Mouse (Mus musculus) heart, embryonic 13.5 days (tissue): Measurements from ENCODE around the gene Zbtb34. TPM values are rescaled to one million over a fixed set of nuclear protein-coding genes. Genes with fewer than 3 reads are reported as not detected.

ENCODE experiments used
- ATAC-seq: fragments of 200-750 bp; cut with Nextera tagmentation; 2 replicates; pipeline ENCODE4 v1.8.0; 2017; ENCODE audit warnings: moderate TSS enrichment; ENCODE audit not compliant: insufficient number of reproducible peaks, low FRiP score, low TSS enrichment; ENCODE audit errors: extremely low read depth
- H3K27ac ChIP-seq: fragments of 300-500 bp; sonication (generic); replicated peaks from 2 replicates; pipeline ENCODE4 v1.5.1; 2015; ENCODE audit warnings: moderate library complexity, mild to moderate bottlenecking, inconsistent platforms
- H3K27me3 ChIP-seq: fragments of 300-500 bp; sonication (generic); replicated peaks from 2 replicates; pipeline ENCODE4 v1.6.1; 2015; ENCODE audit warnings: mild to moderate bottlenecking, inconsistent platforms
- H3K36me3 ChIP-seq: fragments of 300-500 bp; sonication (generic); 2 replicates; pipeline ENCODE4 v1.6.1; 2015; ENCODE audit warnings: mild to moderate bottlenecking, inconsistent platforms
- H3K4me1 ChIP-seq: fragments of 300-500 bp; sonication (generic); 2 replicates; pipeline ENCODE4 v1.6.1; 2015; ENCODE audit warnings: inconsistent platforms
- H3K4me2 ChIP-seq: fragments of 300-500 bp; sonication (generic); 2 replicates; pipeline ENCODE4 v1.6.1; 2015; ENCODE audit warnings: inconsistent platforms, mild to moderate bottlenecking, moderate library complexity
- H3K4me3 ChIP-seq: fragments of 300-500 bp; sonication (generic); 2 replicates; pipeline ENCODE4 v1.5.1; 2015; ENCODE audit warnings: moderate library complexity, mild to moderate bottlenecking, inconsistent platforms
- H3K9ac ChIP-seq: fragments of 300-500 bp; sonication (generic); 2 replicates; pipeline ENCODE4 v1.6.1; 2015; ENCODE audit warnings: inconsistent platforms, mild to moderate bottlenecking, moderate library complexity
- H3K9me3 ChIP-seq: fragments of 300-500 bp; sonication (generic); 2 replicates; pipeline ENCODE4 v1.6.1; 2016; ENCODE audit warnings: inconsistent platforms
- WGBS: fragments of 180-500 bp; shearing (Covaris S2); methylation state at CpG from one replicate; pipeline ENCODE4 v1.1.7; 2015; ENCODE audit warnings: mixed read lengths; 5-methylcytosine and 5-hydroxymethylcytosine counted together
- polyA plus RNA-seq: library from polyadenylated mRNA; unstranded; fragments of >200 nt; fragmentation: Nextera tagmentation; extraction: Ambion mirVana; gene quantifications from 2 replicates; pipeline ENCODE4 v1.2.1, GENCODE M21; 2015

The Zbtb34 gene
- polyA plus RNA-seq, 1 experiment from 2014 or later: 3.5 TPM

DNA sequence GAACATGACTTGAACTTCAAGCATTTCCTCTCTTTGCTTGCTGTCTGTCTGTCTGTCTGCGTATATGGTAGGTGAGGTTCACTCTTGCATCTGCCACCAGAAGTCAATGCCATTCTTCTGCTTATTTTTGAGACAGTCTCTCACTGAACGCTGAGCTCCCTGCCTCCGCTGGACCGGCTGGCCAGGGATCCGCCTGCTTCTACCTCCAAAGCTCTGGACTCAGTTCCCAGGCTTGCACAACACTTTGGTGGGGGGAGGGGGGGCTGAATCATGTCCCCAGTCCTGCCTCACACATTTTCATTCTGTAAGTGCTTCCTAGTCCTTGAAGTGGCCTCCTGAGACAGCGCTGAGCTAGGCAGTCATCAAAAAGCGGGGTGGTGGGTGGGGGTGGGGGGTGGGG lies 32.0 kb downstream of the Zbtb34 start:
- H3K4me1 ChIP-seq: peaks cover 7% of the 10 kb centered on the region; the same call in 1 of the 2 replicates
- H3K4me3 ChIP-seq: no peak overlapping the region
- no peaks in the 10 kb centered on the region for H3K27me3 ChIP-seq
- no peak for ATAC-seq
- no peaks in the 10 kb centered on the region for H3K36me3 ChIP-seq
- H3K9me3 ChIP-seq: no peaks in the 10 kb centered on the region
- H3K4me2 ChIP-seq: no peak overlapping the region
- 76% methylated on average over 7 of the region's 7 CpGs for WGBS
- H3K9ac ChIP-seq: no peak overlapping the region
- no peak overlapping the region for H3K27ac ChIP-seq

- H3K4me3 ChIP-seq: no peak overlapping the region
- no peak for ATAC-seq
- no peaks in the 10 kb centered on the region for H3K4me1 ChIP-seq
- H3K4me2 ChIP-seq: no peak overlapping the region
- no peak overlapping the region for H3K9ac ChIP-seq
- no peak overlapping the region for H3K27ac ChIP-seq
- no peaks in the 10 kb centered on the region for H3K36me3 ChIP-seq
- 59% methylated on average over 4 of the region's 4 CpGs for WGBS
- H3K9me3 ChIP-seq: no peaks in the 10 kb centered on the region
- H3K27me3 ChIP-seq: no peaks in the 10 kb centered on the region
Measured at GRCm38 (mm10) chr2:33397036-33397435, 34.1 kb downstream of the Zbtb34 start.

GRCm38 (mm10) chr2:33395053-33395452 lies 36.1 kb downstream of the Zbtb34 start:
- H3K4me2 ChIP-seq: no peak overlapping the region
- H3K27me3 ChIP-seq: no peaks in the 10 kb centered on the region
- ATAC-seq: no peak
- no peak overlapping the region for H3K27ac ChIP-seq
- no peaks in the 10 kb centered on the region for H3K36me3 ChIP-seq
- no peak overlapping the region for H3K4me3 ChIP-seq
- 85% methylated on average over 2 of the region's 2 CpGs for WGBS
- no peak overlapping the region for H3K9ac ChIP-seq
- no peaks in the 10 kb centered on the region for H3K4me1 ChIP-seq
- peaks cover 1% of the 10 kb centered on the region; the same call in 1 of the 2 replicates for H3K9me3 ChIP-seq

DNA sequence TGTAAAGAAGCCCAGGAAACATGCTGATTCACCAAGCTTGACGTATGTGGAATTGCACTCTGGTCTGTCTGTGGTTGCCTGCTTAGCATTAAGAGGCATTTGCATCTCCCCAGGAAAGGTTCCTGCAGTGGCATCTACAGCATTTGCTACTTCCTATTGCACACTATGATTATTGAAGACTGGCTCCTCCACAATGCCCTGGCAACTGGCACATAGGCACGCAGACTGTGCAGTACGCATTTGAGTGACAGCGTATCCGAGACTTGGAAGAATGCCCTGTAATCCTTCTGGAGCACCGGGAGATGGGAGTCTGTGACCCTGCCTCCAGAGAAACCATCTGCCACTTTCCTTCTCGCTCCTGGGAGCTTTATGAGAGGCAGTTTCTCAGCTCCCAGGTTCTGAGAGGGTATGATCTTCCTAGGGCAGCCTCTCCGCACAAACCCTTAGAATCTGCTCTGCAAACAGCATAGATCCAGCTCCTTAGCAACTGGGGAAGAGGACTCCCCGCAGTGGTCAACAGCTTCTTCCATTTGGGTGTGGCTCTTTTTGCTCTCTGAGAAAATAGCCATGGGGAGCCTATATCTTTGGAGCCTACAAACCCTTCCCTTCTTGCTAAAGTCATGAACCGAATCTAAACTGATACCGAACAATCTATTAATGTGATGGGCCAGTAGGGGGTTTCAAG lies 37.0 kb downstream of the Zbtb34 start:
- no peak overlapping the region for H3K27ac ChIP-seq
- 69% methylated on average over 11 of the region's 11 CpGs for WGBS
- H3K4me2 ChIP-seq: no peak overlapping the region
- no peaks in the 10 kb centered on the region for H3K27me3 ChIP-seq
- H3K9ac ChIP-seq: no peak overlapping the region
- H3K9me3 ChIP-seq: peaks cover 9% of the 10 kb centered on the region
- ATAC-seq: no peak
- no peaks in the 10 kb centered on the region for H3K36me3 ChIP-seq
- H3K4me1 ChIP-seq: no peaks in the 10 kb centered on the region
- H3K4me3 ChIP-seq: no peak overlapping the region

DNA sequence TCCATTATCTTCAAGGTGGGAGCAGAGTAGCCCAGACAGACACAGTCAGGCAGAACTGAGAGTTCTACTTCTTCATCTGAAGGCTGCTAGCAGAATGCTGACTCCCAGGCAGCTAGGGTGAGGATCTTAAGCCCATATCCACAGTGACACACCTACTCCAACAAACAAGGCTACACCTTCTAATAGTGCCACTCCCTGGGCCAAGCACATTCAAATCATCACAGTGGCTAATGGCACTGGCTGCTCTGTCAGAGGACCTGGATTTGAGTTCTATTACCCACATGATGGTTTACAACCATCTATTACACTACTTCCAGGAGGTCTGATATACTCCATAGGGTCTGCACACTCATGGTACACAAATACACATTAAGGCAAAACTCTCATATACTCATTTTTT lies 38.1 kb downstream of the Zbtb34 start:
- Histone ChIP-seq H3K9ac (no peak overlapping the region), H3K4me3 (no peak overlapping the region), H3K9me3 (peaks cover 9% of the 10 kb centered on the region), H3K36me3 (no peaks in the 10 kb centered on the region), H3K27me3 (no peaks in the 10 kb centered on the region), H3K27ac (no peak overlapping the region), H3K4me2 (no peak overlapping the region), H3K4me1 (no peaks in the 10 kb centered on the region)
- no peak for ATAC-seq

DNA sequence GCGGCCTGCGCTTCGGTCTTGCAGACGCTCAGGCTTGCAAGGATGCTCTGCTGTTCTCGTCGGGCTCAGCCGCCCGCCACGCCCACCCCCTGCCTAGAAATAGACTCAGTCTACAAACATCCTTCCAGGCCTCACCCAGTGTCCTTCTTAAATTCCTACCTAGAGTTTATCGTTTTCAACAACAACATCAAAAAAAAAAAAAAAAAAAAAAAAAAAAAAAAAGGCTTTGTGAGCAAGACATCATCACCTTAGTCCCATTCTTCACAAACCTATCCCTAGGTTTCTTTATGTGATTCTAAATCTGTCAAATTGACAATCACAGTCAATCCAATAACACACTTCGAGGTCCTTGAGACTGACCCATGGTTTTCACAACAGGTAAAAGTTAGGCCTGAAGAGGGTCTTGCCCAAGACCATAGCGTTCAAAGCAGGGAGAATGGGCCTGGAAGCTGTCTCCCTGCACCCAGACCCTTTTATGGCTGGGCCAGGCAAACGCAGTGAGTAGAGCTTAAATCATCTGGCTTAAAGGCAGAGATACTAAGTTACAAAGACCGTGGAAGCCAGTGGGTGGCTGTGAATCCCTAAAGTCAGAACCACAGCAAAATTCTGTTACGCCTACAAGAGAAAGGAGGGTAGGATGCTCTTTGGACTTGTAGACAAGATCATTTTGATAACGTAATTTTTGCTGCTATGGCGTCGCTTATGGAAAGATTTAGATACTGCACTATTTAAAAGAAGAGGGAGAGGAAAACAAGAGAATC lies 59.3 kb downstream of the Zbtb34 start:
- peak overlapping the region; percentile 85 for H3K4me2 ChIP-seq
- no peak for ATAC-seq
- H3K4me1 ChIP-seq: peaks cover 14% of the 10 kb centered on the region
- no peak overlapping the region for H3K27ac ChIP-seq
- no peaks in the 10 kb centered on the region for H3K27me3 ChIP-seq
- H3K36me3 ChIP-seq: no peaks in the 10 kb centered on the region
- 31% methylated on average over 18 of the region's 18 CpGs for WGBS
- no peaks in the 10 kb centered on the region for H3K9me3 ChIP-seq
- H3K4me3 ChIP-seq: peak overlapping the region; percentile 72
- H3K9ac ChIP-seq: no peak overlapping the region

DNA sequence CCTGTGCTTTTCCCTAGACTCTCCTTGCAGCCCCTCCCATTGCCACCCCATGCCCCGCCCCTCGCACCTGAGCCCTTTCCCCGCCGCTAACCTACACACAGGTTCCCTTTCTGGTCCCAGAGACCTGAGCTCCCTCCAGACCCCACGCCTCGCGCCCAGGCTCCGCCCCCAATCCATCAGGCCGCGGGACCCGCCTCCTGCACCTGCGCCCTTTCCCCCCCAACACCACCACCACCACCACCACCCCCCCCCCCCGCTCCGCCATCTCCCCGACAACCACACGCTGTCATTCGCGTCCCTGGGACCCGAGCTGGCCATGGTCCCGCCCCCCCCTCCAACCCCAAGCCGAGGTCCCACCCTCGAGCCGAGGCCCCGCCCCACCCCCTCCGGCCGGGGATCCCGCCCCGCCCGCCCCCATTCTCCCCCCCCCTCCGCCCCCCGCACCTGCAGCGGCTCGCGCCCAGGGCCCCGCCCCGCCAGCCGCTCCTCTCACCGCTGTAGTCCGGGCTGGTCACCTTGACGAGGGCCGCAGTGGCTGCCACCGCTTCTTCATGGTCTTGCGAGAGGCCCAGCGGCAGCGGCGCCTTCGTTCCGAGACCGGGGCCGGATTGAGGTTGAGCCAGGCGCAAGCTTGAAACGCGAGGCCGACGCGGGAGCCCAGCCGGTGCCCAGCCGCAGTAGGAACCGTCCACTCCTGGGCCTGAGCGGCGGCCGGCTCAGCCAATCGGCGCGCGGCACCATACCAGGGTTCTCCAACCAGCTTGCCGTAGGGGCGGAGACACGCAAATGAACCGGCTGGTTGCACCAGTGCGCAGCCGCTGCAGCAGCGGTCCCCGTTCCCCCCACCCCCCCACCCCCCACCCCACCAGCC lies 60.1 kb downstream of the Zbtb34 start, which contains the start of gene Ralgps1:
Ralgps1 (minus strand) TSS at position 710 of the 871 bp plus-strand sequence.
- peak; percentile 94 for ATAC-seq
- Histone ChIP-seq H3K4me3 (peak within 1 kb of the TSS; percentile 72), H3K4me1 (peaks cover 22% of the 10 kb centered on the region), H3K36me3 (no peaks in the 10 kb centered on the region), H3K27ac (peak within 1 kb of the TSS; percentile 96), H3K27me3 (no peaks in the 10 kb centered on the region), H3K4me2 (peak within 1 kb of the TSS; percentile 85), H3K9ac (peak within 1 kb of the TSS; percentile 84), H3K9me3 (no peaks in the 10 kb centered on the region)
- 1% methylated on average over 63 of the region's 74 CpGs for WGBS

- no peak; the same call in 1 of the 2 replicates for ATAC-seq
- 13% methylated on average over 15 of the region's 15 CpGs for WGBS
- Histone ChIP-seq H3K27me3 (no peaks in the 10 kb centered on the region), H3K4me3 (peak overlapping the region; percentile 72), H3K36me3 (no peaks in the 10 kb centered on the region), H3K9me3 (no peaks in the 10 kb centered on the region), H3K4me1 (peaks cover 29% of the 10 kb centered on the region), H3K9ac (peak overlapping the region; percentile 84), H3K27ac (0 out of 2 replicates have a peak overlapping the region, but pooled peaks have one; percentile 96), H3K4me2 (peak overlapping the region; percentile 85)
Measured at GRCm38 (mm10) chr2:33370276-33370776, 60.8 kb downstream of the Zbtb34 start.

DNA sequence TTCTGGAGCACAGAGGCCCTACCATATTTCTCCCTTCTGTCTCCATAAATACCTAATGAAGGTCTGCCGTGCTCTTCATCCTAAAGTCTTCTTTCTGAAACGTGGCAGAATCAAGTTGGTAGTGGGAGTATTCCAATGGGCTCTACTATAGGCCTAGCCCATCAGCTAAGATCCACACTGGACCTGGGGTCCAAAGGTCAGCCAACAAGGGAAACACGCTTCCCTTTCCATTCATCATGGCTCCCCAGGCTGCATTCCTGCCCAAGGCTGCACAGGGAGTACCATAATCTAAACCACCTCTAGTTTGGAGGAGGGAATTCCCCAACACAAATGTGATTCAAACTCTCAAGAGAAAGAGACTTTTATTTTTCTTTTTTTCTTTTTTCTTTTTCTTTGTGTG lies 61.7 kb downstream of the Zbtb34 start:
- ATAC-seq: no peak
- 83% methylated on average over 3 of the region's 3 CpGs for WGBS
- Histone ChIP-seq H3K4me2 (no peak overlapping the region), H3K9ac (no peak overlapping the region), H3K9me3 (no peaks in the 10 kb centered on the region), H3K27me3 (no peaks in the 10 kb centered on the region), H3K4me1 (peaks cover 31% of the 10 kb centered on the region), H3K36me3 (no peaks in the 10 kb centered on the region), H3K27ac (no peak overlapping the region), H3K4me3 (no peak overlapping the region)

DNA sequence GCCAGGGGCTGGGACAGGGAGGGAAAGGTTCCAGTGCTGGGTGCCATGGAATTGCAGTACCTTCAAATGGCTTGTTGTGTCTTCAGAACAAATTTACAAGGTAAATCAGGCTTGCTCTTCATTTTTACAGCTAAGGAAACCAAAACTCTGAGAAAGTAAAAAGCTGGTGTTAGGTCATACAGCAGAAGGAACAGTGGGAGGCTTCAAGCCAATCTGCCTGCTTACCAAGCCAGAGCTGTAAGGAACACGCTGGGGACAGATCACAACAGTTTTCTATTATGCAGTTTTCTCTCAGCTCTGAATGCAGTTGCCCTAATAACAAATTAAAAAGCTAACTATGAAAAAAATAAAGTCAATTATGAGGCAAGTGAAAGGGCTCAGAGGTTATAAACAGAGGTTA lies 62.6 kb downstream of the Zbtb34 start:
- H3K9me3 ChIP-seq: no peaks in the 10 kb centered on the region
- H3K4me1 ChIP-seq: peaks cover 31% of the 10 kb centered on the region
- no peak overlapping the region for H3K4me3 ChIP-seq
- H3K4me2 ChIP-seq: no peak overlapping the region
- 85% methylated on average over 1 of the region's 1 CpGs for WGBS
- ATAC-seq: no peak
- no peaks in the 10 kb centered on the region for H3K27me3 ChIP-seq
- no peak overlapping the region for H3K9ac ChIP-seq
- H3K36me3 ChIP-seq: no peaks in the 10 kb centered on the region
- no peak overlapping the region for H3K27ac ChIP-seq
